Mouse (Mus musculus) liver, embryonic 12.5 days (tissue): ENCODE results near the gene Nr1h4. TPM values are rescaled to one million over a fixed set of nuclear protein-coding genes. Genes with fewer than 3 reads are reported as not detected.
A peak's percentile ranks its signal among the peaks of the same experiment; 100 is the strongest.

ENCODE experiments used
- ATAC-seq: fragments of 200-750 bp; cut with Nextera tagmentation; 2 replicates; pipeline ENCODE4 v1.8.0; 2017; ENCODE audit warnings: moderate number of reproducible peaks, mild to moderate bottlenecking, moderate library complexity
- H3K27ac ChIP-seq: fragments of 300-500 bp; sonication (generic); 2 replicates; pipeline ENCODE4 v1.5.1; 2016; ENCODE audit warnings: mild to moderate bottlenecking
- H3K27me3 ChIP-seq: fragments of 300-500 bp; sonication (generic); replicated peaks from 2 replicates; pipeline ENCODE4 v1.6.1; 2016; ENCODE audit warnings: mild to moderate bottlenecking, moderate library complexity
- H3K36me3 ChIP-seq: fragments of 300-500 bp; sonication (generic); 2 replicates; pipeline ENCODE4 v1.6.1; 2016; ENCODE audit warnings: mild to moderate bottlenecking, moderate library complexity
- H3K4me1 ChIP-seq: fragments of 300-500 bp; sonication (generic); 2 replicates; pipeline ENCODE4 v1.6.1; 2016
- H3K4me2 ChIP-seq: fragments of 300-500 bp; sonication (generic); 2 replicates; pipeline ENCODE4 v1.6.1; 2016; ENCODE audit warnings: mild to moderate bottlenecking, moderate library complexity
- H3K4me3 ChIP-seq: fragments of 300-500 bp; sonication (generic); 2 replicates; pipeline ENCODE4 v1.5.1; 2016; ENCODE audit warnings: mild to moderate bottlenecking, moderate library complexity
- H3K9ac ChIP-seq: fragments of 300-500 bp; sonication (generic); 2 replicates; pipeline ENCODE4 v1.6.1; 2016; ENCODE audit warnings: mild to moderate bottlenecking, moderate library complexity
- H3K9me3 ChIP-seq: fragments of 300-500 bp; sonication (generic); replicated peaks from 2 replicates; pipeline ENCODE4 v1.6.1; 2016; ENCODE audit warnings: mild to moderate bottlenecking, moderate library complexity
- WGBS: fragments of 180-500 bp; shearing (Covaris S2); methylation state at CpG from one replicate; pipeline ENCODE4 v1.1.7; 2016; ENCODE audit not compliant: insufficient replicate concordance; 5-methylcytosine and 5-hydroxymethylcytosine counted together
- polyA plus RNA-seq: library from polyadenylated mRNA; unstranded; fragments of >200 nt; fragmentation: Nextera tagmentation; extraction: Ambion mirVana; gene quantifications from 2 replicates; pipeline ENCODE4 v1.2.1, GENCODE M21; 2016

The Nr1h4 gene
- polyA plus RNA-seq, 1 experiment from 2014 or later = 2.2 TPM

DNA sequence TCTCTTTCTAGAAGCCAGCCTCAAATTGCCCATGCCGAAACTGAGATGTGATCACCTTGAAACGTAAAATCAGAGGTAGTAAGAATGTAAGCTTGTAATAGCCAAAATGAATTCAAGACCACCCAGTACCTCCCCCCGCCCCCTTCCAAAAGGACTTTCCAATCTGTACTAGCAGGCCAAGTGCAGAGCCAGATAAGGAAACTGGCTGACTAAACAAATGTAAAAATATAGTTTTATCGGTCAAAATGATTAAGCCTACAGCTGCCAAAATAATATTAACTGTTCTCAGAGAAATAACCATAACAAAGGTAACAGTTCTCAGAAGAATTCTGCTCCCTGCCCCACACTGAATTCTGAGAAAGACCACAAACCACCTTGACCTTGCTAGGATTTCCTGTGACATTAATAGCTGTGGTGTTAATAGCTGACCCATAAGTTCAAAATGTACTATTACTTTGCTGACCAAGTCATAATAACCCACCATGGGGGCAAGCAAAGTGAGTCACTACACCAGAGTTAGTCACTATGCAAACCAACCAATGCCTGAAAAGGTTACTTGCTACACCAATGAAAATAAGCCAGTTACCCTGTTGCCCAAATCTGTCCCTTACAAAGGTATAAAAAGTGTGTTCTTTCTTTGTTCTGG is 68.5 kb downstream of the Nr1h4 start:
- no peaks in the 10 kb centered on the region for H3K27me3 ChIP-seq
- H3K4me3 ChIP-seq = no peak overlapping the region
- H3K4me1 ChIP-seq = peaks cover 4% of the 10 kb centered on the region; the same call in 1 of the 2 replicates
- H3K4me2 ChIP-seq = no peak overlapping the region
- no peak overlapping the region for H3K27ac ChIP-seq
- no peak for ATAC-seq
- no peaks in the 10 kb centered on the region for H3K9me3 ChIP-seq
- WGBS = 63% methylated on average over 4 of the region's 4 CpGs
- H3K9ac ChIP-seq = no peak overlapping the region
- H3K36me3 ChIP-seq = no peaks in the 10 kb centered on the region

GRCm38 (mm10) chr10:89462890-89463289 is 70.5 kb downstream of the Nr1h4 start:
- 46% methylated on average over 11 of the region's 11 CpGs for WGBS
- no peaks in the 10 kb centered on the region for H3K9me3 ChIP-seq
- ATAC-seq = no peak

GRCm38 (mm10) chr10:89461856-89462507 is 71.4 kb downstream of the Nr1h4 start:
- Histone ChIP-seq H3K4me1 (peaks cover 4% of the 10 kb centered on the region; the same call in 1 of the 2 replicates), H3K9ac (no peak overlapping the region), H3K36me3 (no peaks in the 10 kb centered on the region), H3K27ac (no peak overlapping the region), H3K27me3 (no peaks in the 10 kb centered on the region), H3K4me3 (no peak overlapping the region), H3K4me2 (peak overlapping the region; percentile 50), H3K9me3 (no peaks in the 10 kb centered on the region)
- ATAC-seq = peak; percentile 52
- WGBS = 20% methylated on average over 14 of the region's 14 CpGs

More at GRCm38 (mm10) chr10:89462890-89463289, 70.5 kb downstream of the Nr1h4 start:
- peak overlapping the region; percentile 17; the same call in 1 of the 2 replicates for H3K4me2 ChIP-seq
- H3K27ac ChIP-seq = no peak overlapping the region
- H3K9ac ChIP-seq = no peak overlapping the region
- no peaks in the 10 kb centered on the region for H3K27me3 ChIP-seq
- peaks cover 4% of the 10 kb centered on the region; the same call in 1 of the 2 replicates for H3K4me1 ChIP-seq
- no peak overlapping the region for H3K4me3 ChIP-seq
- H3K36me3 ChIP-seq = no peaks in the 10 kb centered on the region

DNA sequence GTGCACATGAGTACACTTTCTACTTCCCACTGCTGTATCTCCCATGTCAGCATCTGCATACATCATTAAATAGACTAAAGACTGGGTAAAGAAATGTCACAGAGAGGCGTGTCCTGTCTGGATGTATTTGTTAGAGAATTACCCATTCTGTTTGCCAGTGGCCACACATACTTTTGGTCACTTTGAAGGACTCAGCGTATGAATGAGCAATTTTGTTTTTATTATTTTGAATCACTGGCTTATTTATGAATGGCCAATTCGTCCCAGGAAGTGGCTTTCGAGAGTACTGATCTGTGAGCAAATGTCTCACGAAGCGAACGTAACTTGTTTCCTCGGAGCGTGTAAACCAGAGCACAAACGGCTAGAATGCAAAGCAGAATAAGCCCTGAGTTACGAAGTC is 72.4 kb downstream of the Nr1h4 start:
- no peaks in the 10 kb centered on the region for H3K27me3 ChIP-seq
- H3K9ac ChIP-seq = no peak overlapping the region
- H3K4me1 ChIP-seq = peaks cover 4% of the 10 kb centered on the region; the same call in 1 of the 2 replicates
- H3K4me2 ChIP-seq = no peak overlapping the region
- no peak overlapping the region for H3K27ac ChIP-seq
- H3K9me3 ChIP-seq = no peaks in the 10 kb centered on the region
- no peak overlapping the region for H3K4me3 ChIP-seq
- no peak for ATAC-seq
- WGBS = 85% methylated on average over 11 of the region's 11 CpGs
- no peaks in the 10 kb centered on the region for H3K36me3 ChIP-seq

DNA sequence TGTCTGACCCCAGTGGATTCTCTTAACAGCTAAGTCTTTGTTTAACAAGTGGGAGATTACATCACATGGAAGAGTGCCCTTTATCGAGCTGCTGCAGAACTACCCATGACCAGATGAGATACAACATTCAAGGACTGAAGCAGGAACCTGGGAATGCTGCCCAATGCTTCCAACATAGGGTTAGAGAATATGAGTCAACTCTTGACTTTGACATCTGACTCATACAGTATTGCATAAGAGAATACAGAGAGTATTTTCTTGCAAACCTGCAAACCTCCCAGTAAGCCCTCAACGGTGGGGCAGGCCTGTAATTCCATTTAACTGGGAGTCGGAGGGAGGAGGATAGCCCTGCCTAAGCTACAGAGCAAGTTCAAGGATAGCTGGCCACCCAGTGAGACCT is 74.6 kb downstream of the Nr1h4 start:
- Histone ChIP-seq H3K9ac (no peak overlapping the region), H3K4me2 (no peak overlapping the region), H3K27ac (no peak overlapping the region), H3K4me3 (no peak overlapping the region), H3K4me1 (peaks cover 2% of the 10 kb centered on the region; the same call in 1 of the 2 replicates), H3K9me3 (no peaks in the 10 kb centered on the region), H3K36me3 (no peaks in the 10 kb centered on the region), H3K27me3 (no peaks in the 10 kb centered on the region)
- 59% methylated on average over 3 of the region's 3 CpGs for WGBS
- no peak for ATAC-seq

DNA sequence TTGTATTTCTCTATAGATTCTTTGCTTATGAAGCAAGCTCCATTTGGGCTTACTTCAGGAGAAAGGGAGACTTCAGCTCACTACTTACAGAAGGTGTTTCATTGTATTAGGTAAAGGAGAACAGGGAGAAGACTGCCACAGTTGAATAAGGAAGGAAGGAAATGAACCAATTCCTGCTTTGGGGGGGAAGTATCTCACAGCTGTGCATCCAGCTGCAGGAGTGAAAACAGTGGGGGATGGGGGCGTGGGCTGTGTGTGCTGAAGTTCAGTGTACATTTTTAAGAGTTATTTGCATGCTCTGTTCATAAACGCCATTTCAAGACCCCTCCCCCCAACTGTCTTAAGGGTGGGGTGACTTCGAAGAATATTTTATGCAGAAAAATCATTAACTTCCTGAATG is 79.6 kb downstream of the Nr1h4 start:
- no peak for ATAC-seq

GRCm38 (mm10) chr10:89453068-89453641 is 80.2 kb downstream of the Nr1h4 start:
- ATAC-seq = no peak
- Histone ChIP-seq H3K27me3 (no peaks in the 10 kb centered on the region), H3K27ac (no peak overlapping the region), H3K4me3 (no peak overlapping the region), H3K4me2 (peak overlapping the region; percentile 36; the same call in 1 of the 2 replicates), H3K4me1 (peaks cover 6% of the 10 kb centered on the region; the same call in 1 of the 2 replicates), H3K9ac (no peak overlapping the region), H3K36me3 (no peaks in the 10 kb centered on the region), H3K9me3 (no peaks in the 10 kb centered on the region)
- 26% methylated on average over 15 of the region's 15 CpGs for WGBS

More for the DNA sequence above, 79.6 kb downstream of the Nr1h4 start:
- Histone ChIP-seq H3K27me3 (no peaks in the 10 kb centered on the region), H3K4me2 (peak overlapping the region; percentile 36; the same call in 1 of the 2 replicates), H3K36me3 (no peaks in the 10 kb centered on the region), H3K9ac (no peak overlapping the region), H3K27ac (no peak overlapping the region), H3K4me3 (no peak overlapping the region), H3K4me1 (peaks cover 6% of the 10 kb centered on the region; the same call in 1 of the 2 replicates), H3K9me3 (no peaks in the 10 kb centered on the region)
- 44% methylated on average over 3 of the region's 3 CpGs for WGBS

- H3K4me1 ChIP-seq = peaks cover 6% of the 10 kb centered on the region; the same call in 1 of the 2 replicates
- no peaks in the 10 kb centered on the region for H3K9me3 ChIP-seq
- WGBS = 72% methylated on average over 10 of the region's 10 CpGs
- no peaks in the 10 kb centered on the region for H3K36me3 ChIP-seq
- no peak overlapping the region for H3K4me2 ChIP-seq
- no peak for ATAC-seq
- H3K4me3 ChIP-seq = no peak overlapping the region
- no peaks in the 10 kb centered on the region for H3K27me3 ChIP-seq
- no peak overlapping the region for H3K27ac ChIP-seq
- no peak overlapping the region for H3K9ac ChIP-seq
Observed at GRCm38 (mm10) chr10:89450411-89450810, 83.0 kb downstream of the Nr1h4 start.

DNA sequence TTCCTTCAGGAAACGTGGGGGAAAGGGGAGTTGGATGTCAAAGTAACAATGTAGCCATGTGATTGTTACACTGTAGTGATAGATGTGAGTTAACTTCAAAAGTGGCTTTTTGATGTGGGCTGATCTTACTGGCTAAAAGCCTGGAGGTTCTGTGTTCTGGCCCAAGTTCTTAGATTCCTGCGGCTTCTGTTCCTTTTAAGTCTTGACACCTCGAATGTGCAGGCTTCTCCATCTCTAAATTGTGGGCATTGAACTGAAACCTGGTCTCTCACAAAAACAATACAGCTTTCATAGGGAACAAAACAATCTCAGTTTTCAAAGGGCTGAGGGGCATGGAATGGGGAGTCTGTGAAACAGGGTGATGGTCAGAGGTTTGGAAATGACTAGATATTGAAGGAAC is 89.0 kb downstream of the Nr1h4 start:
- H3K9ac ChIP-seq = peak overlapping the region; percentile 64
- peak overlapping the region; percentile 84 for H3K4me2 ChIP-seq
- H3K4me1 ChIP-seq = peaks cover 24% of the 10 kb centered on the region
- no peaks in the 10 kb centered on the region for H3K27me3 ChIP-seq
- WGBS = 36% methylated on average over 3 of the region's 3 CpGs
- H3K36me3 ChIP-seq = peaks cover 8% of the 10 kb centered on the region
- H3K27ac ChIP-seq = peak overlapping the region; percentile 67
- H3K4me3 ChIP-seq = peak overlapping the region; percentile 77
- H3K9me3 ChIP-seq = 0 out of 2 replicates have a peak, but pooled peaks cover 4% of the 10 kb centered on the region
- no peak for ATAC-seq

DNA sequence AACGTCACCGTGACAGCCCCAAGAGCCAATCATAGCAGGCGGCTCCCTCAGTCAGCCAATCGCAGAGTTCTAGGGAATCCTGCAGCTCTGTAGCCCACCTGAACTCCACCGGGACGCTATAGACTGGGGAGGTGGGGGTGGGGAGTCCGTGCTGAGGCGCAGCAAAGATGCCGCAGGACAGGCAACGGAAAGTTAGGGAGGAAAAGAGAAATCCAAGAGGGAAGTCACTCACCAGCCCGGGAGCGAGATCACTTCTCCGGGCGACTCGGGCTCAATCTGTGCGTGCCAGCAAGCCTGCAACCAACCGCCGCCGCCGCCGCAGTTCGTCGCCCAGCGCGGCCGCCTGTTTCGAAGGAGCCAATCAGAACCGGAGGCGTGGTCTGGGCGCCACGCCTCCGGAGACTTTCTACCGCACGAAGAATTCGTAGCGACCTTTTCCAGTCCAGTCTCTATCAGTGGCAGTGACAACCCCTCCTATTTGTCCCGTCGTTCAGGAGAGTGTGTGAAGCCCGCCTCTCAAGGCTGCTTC is 89.7 kb downstream of the Nr1h4 start, which contains the start of gene Gas2l3:
Gene Gas2l3, minus strand, starts transcription at position 345 of the 529 bp plus-strand sequence.
- H3K9me3 ChIP-seq = 0 out of 2 replicates have a peak, but pooled peaks cover 4% of the 10 kb centered on the region
- peak; percentile 91 for ATAC-seq
- under 1% methylated on average over 39 of the region's 39 CpGs for WGBS

DNA sequence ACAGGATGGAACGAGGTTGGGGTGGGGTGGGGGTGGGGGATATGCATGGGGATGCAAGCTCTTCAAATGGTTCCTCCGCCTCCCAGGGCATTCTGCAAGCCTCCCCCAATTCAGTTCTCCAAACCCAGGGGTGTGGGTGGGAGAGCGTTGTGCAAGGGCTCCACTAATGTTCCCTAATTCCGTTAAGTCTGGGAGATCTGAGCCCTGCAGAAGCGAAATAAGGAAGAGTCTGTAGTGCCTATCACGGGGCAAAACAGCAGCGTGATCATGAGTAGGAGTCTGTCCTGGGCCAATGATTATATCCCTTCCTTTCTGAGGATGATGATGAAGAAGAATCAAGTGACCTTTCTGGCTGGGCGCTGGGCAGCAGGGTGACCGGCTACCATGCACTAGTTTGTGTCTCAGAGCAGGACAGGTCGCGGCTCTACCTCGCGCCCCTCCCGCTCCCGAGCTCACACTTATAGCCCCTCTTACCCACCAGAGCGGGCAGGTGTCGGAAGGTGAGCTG is 90.2 kb downstream of the Nr1h4 start:
- peak overlapping the region; percentile 77 for H3K4me3 ChIP-seq
- 0% methylated on average over 17 of the region's 17 CpGs for WGBS

More for the DNA sequence above, 89.7 kb downstream of the Nr1h4 start, which contains the start of gene Gas2l3:
- H3K27me3 ChIP-seq = no peaks in the 10 kb centered on the region
- peak within 1 kb of the TSS; percentile 69 for H3K9ac ChIP-seq
- H3K27ac ChIP-seq = peak within 1 kb of the TSS; percentile 77
- H3K36me3 ChIP-seq = peaks cover 8% of the 10 kb centered on the region
- H3K4me2 ChIP-seq = peak within 1 kb of the TSS; percentile 84
- H3K4me1 ChIP-seq = peaks cover 28% of the 10 kb centered on the region
- peak within 1 kb of the TSS; percentile 77 for H3K4me3 ChIP-seq

More for the DNA sequence above, 90.2 kb downstream of the Nr1h4 start:
- Histone ChIP-seq H3K4me2 (peak overlapping the region; percentile 84), H3K4me1 (peaks cover 28% of the 10 kb centered on the region), H3K9me3 (0 out of 2 replicates have a peak, but pooled peaks cover 4% of the 10 kb centered on the region), H3K9ac (peak overlapping the region; percentile 69), H3K27ac (peak overlapping the region; percentile 77), H3K27me3 (no peaks in the 10 kb centered on the region), H3K36me3 (peaks cover 11% of the 10 kb centered on the region)
- ATAC-seq = peak; percentile 50
